Mouse (Mus musculus): ENCODE results near the gene Klhl30. TPM values are rescaled to one million over a fixed set of nuclear protein-coding genes. Genes with fewer than 3 reads are reported as not detected.

Gene Klhl30
- polyA plus RNA-seq, 1 experiment from 2014 or later = 0.10 TPM

DNA sequence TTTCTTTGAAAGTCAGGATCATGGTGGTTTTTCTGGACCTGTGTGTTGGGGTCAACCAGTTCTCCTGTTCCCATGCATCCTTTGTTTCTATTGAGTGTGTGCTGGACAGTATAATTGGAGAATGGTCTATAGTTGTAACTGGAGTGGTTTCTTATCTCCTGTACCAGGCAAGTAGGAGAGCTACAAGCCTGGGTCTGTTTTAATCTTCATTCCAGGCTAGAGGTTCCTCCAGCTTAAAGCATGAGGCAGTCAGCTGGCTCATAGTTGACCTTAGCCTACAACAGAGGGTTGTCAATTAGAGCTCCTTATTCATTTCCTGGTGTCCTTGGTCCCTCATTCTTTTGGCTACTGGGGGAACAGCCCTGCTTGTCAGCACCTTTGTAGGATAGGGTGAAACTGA lies 17.2 kb upstream of the Klhl30 start:
- H3K9ac ChIP-seq = no peak overlapping the region
- H3K27ac ChIP-seq = no peak overlapping the region
- 0 out of 2 replicates have a peak, but pooled peaks cover 10% of the 10 kb centered on the region for H3K27me3 ChIP-seq
- H3K4me3 ChIP-seq (replicated peaks) = no peak overlapping the region
- H3K9me3 ChIP-seq = no peaks in the 10 kb centered on the region
- ATAC-seq (ENCODE audit: low FRiP score) = no peak
- H3K4me2 ChIP-seq = no peak overlapping the region
- H3K36me3 ChIP-seq (replicated peaks) = no peaks in the 10 kb centered on the region
- H3K4me1 ChIP-seq = no peaks in the 10 kb centered on the region

DNA sequence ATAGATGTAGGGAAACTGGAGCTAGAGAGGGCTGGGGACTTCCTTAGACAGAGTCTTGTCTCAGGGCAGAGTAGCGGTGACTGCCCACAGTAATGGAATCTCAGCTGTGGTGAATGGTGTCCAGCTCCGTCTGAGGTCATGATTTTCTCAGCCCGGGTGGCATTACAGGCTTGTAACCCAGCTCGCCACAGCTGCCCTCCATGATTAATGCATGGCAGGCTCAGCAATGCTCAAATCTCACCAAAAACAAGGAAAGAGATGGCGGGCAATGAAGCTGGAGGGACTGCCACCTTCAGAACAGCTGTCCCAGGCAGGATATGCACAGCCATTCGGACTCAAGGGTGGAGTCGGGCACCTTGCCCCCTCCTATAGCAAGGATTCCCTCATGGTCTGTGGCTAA lies 13.5 kb upstream of the Klhl30 start:
- Histone ChIP-seq H3K4me2 (no peak overlapping the region), H3K27me3 (peaks cover 25% of the 10 kb centered on the region), H3K9ac (no peak overlapping the region), H3K27ac (no peak overlapping the region), H3K4me1 (no peaks in the 10 kb centered on the region), H3K9me3 (no peaks in the 10 kb centered on the region), H3K36me3 (replicated peaks) (no peaks in the 10 kb centered on the region), H3K4me3 (replicated peaks) (no peak overlapping the region)
- 94% methylated on average over 7 of the region's 7 CpGs for WGBS
- ATAC-seq (ENCODE audit: low FRiP score) = no peak

DNA sequence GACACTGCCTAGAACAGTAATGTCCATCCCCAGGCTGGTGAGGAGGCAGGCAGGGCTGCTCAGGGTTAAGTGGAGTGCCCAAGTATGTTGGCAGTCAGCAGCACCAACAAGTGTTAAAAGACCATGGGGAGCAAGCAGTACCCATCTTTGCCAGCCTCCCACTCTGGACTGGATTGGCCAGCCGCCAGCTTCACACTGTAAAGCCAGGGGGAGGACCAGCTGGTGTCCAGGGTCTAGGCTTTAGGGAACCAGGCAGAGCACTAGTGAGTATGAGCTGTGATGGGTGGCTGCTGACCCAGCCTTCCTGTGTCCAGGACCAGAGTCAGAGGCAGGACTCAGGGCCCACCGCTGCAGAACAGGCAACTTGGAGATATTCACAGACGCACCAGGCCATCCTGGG lies 6.8 kb upstream of the Klhl30 start:
- ATAC-seq (ENCODE audit: low FRiP score) = no peak
- H3K36me3 ChIP-seq (replicated peaks) = no peaks in the 10 kb centered on the region
- 80% methylated on average over 3 of the region's 3 CpGs for WGBS
- H3K27me3 ChIP-seq = peaks cover 65% of the 10 kb centered on the region
- no peak overlapping the region for H3K4me2 ChIP-seq
- no peak overlapping the region for H3K4me3 ChIP-seq (replicated peaks)
- peaks cover 13% of the 10 kb centered on the region for H3K4me1 ChIP-seq
- H3K27ac ChIP-seq = no peak overlapping the region
- H3K9me3 ChIP-seq = no peaks in the 10 kb centered on the region
- no peak overlapping the region for H3K9ac ChIP-seq

DNA sequence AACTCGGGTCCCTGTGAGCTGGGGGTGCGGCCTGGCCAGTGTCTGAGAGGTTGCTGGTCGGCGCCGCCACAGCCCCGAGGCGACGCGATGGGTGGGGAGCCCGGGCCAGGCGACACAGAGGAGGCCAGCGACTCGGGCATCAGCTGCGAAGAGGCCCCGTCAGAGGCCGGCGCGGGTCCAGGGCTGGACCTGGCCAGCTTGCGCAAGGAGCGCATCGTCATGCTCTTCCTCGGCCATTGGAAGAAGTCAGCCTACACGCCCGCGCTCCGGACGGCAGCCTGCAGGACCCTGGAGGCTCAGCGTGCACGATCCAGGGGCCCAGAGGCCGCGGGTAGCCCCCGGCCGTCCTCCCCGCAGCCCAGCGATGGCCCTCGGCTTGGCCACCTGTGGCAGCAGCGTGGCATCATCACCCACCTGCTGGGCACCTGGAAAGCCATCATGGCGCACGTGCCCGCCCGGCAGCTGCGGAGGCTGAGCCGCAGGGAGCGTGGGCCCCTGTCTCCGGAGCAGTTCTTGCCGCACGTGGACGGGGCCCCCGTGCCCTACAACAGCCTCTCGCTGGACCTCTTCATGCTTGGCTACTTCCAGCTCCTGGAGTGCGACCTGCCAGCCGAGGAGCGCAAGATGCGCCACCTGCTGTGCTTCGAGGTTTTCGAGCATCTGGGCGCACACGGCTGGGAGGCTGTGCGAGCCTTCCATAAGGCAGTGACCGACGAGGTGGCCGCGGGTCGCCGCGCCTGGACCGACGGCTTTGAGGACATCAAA lies 5.7 kb upstream of the Klhl30 start:
- Histone ChIP-seq H3K27ac (no peak overlapping the region), H3K4me2 (peak overlapping the region; percentile 41), H3K36me3 (replicated peaks) (no peaks in the 10 kb centered on the region), H3K9ac (no peak overlapping the region), H3K4me3 (replicated peaks) (peak overlapping the region; percentile 27), H3K4me1 (peaks cover 13% of the 10 kb centered on the region), H3K9me3 (no peaks in the 10 kb centered on the region), H3K27me3 (peaks cover 65% of the 10 kb centered on the region)
- 4% methylated on average over 68 of the region's 68 CpGs for WGBS
- no peak for ATAC-seq (ENCODE audit: low FRiP score)

DNA sequence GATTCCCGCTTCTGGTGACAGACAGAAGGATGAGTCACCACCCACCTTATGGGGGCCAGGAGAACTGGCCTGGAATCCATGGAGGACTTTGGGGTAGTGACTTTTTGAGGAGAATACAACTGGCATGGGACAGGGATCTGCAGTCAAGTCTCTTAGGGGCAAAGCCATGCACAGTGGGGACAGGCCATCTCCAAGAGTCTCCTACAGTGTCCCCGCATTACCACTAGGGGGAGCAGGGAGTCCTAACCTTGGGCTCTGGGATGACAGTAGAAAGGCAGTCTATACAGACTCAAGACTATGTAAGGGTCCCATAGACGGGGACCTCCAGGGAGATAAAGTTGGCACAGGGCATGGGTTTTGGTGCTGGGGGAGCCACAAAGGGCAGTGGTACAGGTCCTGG lies 3.9 kb upstream of the Klhl30 start:
- H3K4me3 ChIP-seq (replicated peaks) = no peak overlapping the region
- no peaks in the 10 kb centered on the region for H3K9me3 ChIP-seq
- H3K27ac ChIP-seq = no peak overlapping the region
- peak; percentile 77; the same call in 1 of the 2 replicates for ATAC-seq (ENCODE audit: low FRiP score)
- no peak overlapping the region for H3K9ac ChIP-seq
- H3K27me3 ChIP-seq = peaks cover 55% of the 10 kb centered on the region
- WGBS = 37% methylated on average over 3 of the region's 3 CpGs
- H3K36me3 ChIP-seq (replicated peaks) = no peaks in the 10 kb centered on the region
- H3K4me1 ChIP-seq = peaks cover 15% of the 10 kb centered on the region
- no peak overlapping the region for H3K4me2 ChIP-seq

DNA sequence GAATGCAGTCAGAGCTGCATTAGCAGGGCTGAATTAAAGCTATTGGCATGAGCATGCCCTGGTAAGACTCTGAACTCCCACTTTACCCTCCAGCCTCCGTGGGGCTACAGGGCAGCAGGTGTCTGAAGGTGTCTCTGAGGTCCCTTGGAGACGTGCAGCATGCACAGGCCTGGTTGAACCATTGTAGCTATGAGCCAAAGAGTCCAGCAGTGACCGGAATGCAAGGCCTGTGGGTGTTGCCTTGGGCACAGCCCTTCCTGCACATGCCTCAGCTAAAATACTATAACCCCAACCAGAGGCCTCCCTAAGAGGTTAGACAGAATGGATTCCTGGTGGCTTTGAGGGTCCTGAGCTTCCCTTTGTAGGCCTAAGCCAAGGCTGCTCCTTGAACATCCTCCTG lies 433 bp downstream of the Klhl30 start:
- WGBS = 75% methylated on average over 3 of the region's 3 CpGs

DNA sequence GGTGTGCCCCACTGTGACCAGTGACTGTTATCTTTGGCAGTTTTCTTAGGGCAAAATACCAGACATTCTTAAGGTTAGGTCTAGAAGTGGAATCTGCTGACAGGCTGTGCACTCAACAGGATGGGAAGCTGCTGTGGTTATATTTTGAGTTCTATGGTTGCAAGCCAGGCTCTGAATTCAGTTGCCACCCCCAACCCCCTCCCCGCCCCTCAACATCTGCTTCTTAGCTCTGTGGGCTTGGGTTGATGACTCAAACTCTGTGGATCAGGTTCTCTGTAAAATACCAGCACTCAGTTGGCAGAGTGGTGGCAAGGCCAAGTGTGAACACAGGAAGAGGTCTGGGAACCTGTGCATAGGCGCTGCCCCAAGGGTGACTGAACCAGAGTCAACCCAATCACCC lies 1.5 kb downstream of the Klhl30 start:
- Histone ChIP-seq H3K4me3 (replicated peaks) (no peak overlapping the region), H3K4me2 (no peak overlapping the region), H3K4me1 (peaks cover 2% of the 10 kb centered on the region; the same call in 1 of the 2 replicates), H3K27ac (no peak overlapping the region), H3K27me3 (0 out of 2 replicates have a peak, but pooled peaks cover 4% of the 10 kb centered on the region), H3K36me3 (replicated peaks) (no peaks in the 10 kb centered on the region), H3K9me3 (no peaks in the 10 kb centered on the region), H3K9ac (no peak overlapping the region)
- WGBS = 85% methylated on average over 2 of the region's 2 CpGs
- ATAC-seq (ENCODE audit: low FRiP score) = no peak

More for the DNA sequence above, 433 bp downstream of the Klhl30 start:
- H3K27me3 ChIP-seq = peaks cover 12% of the 10 kb centered on the region
- no peak overlapping the region for H3K4me3 ChIP-seq (replicated peaks)
- H3K9ac ChIP-seq = no peak overlapping the region
- no peak overlapping the region for H3K4me2 ChIP-seq
- no peaks in the 10 kb centered on the region for H3K36me3 ChIP-seq (replicated peaks)
- no peak overlapping the region for H3K27ac ChIP-seq
- H3K4me1 ChIP-seq = peaks cover 2% of the 10 kb centered on the region; the same call in 1 of the 2 replicates
- ATAC-seq (ENCODE audit: low FRiP score) = no peak
- no peaks in the 10 kb centered on the region for H3K9me3 ChIP-seq

DNA sequence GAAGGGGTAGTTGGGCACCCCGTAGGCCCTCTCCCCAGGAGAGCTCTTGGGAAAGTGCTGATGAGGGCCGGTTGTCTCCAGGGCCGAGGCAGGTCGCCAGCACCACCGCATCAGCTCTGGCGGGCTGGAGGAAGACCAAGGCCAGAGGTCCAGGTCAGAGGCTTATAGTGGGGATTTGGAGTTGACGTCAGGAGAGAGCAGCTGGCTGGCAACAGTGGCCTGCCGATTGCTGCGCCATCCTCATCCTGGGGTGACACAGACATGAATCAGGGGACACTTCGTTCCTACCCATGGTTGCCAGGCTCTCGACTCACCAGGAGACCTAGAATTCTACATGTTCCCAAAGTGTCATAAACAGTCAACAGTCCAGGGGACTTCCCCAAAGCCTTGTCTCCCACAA lies 5.3 kb downstream of the Klhl30 start:
- no peaks in the 10 kb centered on the region for H3K9me3 ChIP-seq
- no peak overlapping the region for H3K9ac ChIP-seq
- no peak overlapping the region for H3K27ac ChIP-seq
- WGBS = 90% methylated on average over 11 of the region's 11 CpGs
- no peak overlapping the region for H3K4me3 ChIP-seq (replicated peaks)
- peaks cover 2% of the 10 kb centered on the region; the same call in 1 of the 2 replicates for H3K4me1 ChIP-seq
- H3K4me2 ChIP-seq = no peak overlapping the region
- H3K27me3 ChIP-seq = no peaks in the 10 kb centered on the region
- ATAC-seq (ENCODE audit: low FRiP score) = no peak
- H3K36me3 ChIP-seq (replicated peaks) = no peaks in the 10 kb centered on the region

DNA sequence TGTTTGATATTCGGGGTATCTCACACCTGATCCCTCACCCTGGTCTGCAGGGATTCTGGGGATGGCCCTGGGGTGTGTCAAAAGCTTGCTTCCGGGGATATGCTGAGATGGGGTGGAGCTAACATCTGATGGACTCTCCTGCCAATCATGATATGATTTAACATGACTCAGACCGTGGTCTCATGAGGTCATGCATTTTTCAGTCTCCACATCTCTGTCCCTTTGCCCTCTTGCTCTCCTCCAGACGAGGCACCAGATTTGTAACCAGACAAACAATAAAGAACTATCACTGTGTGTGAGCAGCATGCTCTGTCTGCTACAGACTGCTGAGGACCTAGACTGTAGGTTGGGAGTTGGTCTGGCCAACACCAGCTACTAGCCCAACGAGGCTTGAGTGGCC lies 11.3 kb downstream of the Klhl30 start:
- WGBS = 77% methylated on average over 5 of the region's 5 CpGs
- no peak for ATAC-seq (ENCODE audit: low FRiP score)

DNA sequence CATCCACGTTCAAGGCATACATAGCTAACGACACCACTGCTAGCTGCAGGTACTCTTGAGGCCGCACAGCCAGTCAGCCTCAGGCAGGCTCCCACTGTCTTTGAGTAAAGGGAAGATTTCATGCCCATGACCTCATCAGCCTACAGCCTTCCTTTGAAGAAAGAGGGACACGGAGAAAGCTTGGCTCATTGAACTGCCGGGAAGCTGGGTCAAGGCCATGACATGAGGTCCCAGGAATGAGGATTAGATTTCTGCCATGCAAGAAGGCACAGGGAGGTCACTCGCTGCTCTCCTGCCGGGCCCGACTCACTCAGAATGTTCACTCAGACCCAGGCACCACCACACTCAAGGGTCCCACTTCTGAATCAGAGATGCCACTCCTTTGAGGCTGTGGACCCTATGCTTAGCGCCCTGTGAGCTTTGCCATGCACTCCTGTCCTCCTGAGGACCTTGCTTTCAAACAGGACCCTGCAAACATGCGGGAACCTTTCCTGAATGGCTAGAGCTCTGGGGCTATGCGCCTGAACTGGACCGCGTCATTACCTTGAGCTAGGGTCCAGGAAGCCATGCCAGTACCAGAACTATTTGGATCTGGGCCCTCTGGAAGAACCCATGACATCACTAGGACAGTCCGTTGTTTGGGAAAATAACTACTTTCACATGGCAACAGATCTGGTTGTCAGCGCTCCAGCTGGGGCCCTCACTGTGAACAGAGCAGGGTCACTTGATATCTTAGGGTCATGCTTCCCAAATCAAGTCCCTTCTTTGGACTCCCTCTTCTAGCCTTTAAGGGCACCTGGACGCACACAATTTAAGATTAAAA lies 14.2 kb downstream of the Klhl30 start:
- H3K9me3 ChIP-seq = no peaks in the 10 kb centered on the region
- no peak for ATAC-seq (ENCODE audit: low FRiP score)
- no peak overlapping the region for H3K27ac ChIP-seq
- H3K9ac ChIP-seq = no peak overlapping the region
- WGBS = 91% methylated on average over 16 of the region's 16 CpGs
- H3K4me3 ChIP-seq (replicated peaks) = no peak overlapping the region
- peaks cover 12% of the 10 kb centered on the region for H3K4me1 ChIP-seq
- H3K27me3 ChIP-seq = peaks cover 25% of the 10 kb centered on the region
- H3K36me3 ChIP-seq (replicated peaks) = peaks cover 4% of the 10 kb centered on the region
- no peak overlapping the region for H3K4me2 ChIP-seq

More for the DNA sequence above, 11.3 kb downstream of the Klhl30 start:
- Histone ChIP-seq H3K9me3 (no peaks in the 10 kb centered on the region), H3K27ac (no peak overlapping the region), H3K4me1 (peaks cover 12% of the 10 kb centered on the region), H3K9ac (no peak overlapping the region), H3K36me3 (replicated peaks) (no peaks in the 10 kb centered on the region), H3K4me2 (no peak overlapping the region), H3K27me3 (peaks cover 20% of the 10 kb centered on the region), H3K4me3 (replicated peaks) (no peak overlapping the region)

DNA sequence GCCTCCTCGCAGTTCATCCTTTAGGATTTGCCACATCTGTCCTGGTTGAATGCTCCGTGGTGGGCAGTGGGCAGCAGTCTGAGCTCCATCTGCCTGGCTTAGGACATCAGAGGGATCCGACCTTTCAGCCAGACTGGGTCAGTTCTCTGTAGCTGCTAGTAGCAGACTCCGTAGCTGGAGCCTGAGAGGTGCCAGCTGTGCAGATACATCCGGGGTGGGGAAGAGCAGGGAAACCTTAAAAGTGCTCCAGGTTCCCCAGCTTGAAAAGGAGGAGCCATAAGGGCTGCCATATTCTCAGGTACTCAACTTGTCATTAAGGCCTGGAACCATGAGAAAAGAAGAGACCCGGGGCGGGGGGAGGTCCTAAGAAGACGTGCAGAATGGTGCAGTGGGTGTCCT lies 15.0 kb downstream of the Klhl30 start:
- WGBS = 24% methylated on average over 8 of the region's 8 CpGs
- Histone ChIP-seq H3K9ac (no peak overlapping the region), H3K4me1 (peaks cover 12% of the 10 kb centered on the region), H3K27me3 (peaks cover 25% of the 10 kb centered on the region), H3K36me3 (replicated peaks) (peaks cover 11% of the 10 kb centered on the region), H3K4me2 (peak overlapping the region; percentile 88), H3K4me3 (replicated peaks) (peak overlapping the region; percentile 45; the same call in 1 of the 2 replicates), H3K27ac (no peak overlapping the region), H3K9me3 (no peaks in the 10 kb centered on the region)
- ATAC-seq (ENCODE audit: low FRiP score) = peak; percentile 7; the same call in 1 of the 2 replicates

DNA sequence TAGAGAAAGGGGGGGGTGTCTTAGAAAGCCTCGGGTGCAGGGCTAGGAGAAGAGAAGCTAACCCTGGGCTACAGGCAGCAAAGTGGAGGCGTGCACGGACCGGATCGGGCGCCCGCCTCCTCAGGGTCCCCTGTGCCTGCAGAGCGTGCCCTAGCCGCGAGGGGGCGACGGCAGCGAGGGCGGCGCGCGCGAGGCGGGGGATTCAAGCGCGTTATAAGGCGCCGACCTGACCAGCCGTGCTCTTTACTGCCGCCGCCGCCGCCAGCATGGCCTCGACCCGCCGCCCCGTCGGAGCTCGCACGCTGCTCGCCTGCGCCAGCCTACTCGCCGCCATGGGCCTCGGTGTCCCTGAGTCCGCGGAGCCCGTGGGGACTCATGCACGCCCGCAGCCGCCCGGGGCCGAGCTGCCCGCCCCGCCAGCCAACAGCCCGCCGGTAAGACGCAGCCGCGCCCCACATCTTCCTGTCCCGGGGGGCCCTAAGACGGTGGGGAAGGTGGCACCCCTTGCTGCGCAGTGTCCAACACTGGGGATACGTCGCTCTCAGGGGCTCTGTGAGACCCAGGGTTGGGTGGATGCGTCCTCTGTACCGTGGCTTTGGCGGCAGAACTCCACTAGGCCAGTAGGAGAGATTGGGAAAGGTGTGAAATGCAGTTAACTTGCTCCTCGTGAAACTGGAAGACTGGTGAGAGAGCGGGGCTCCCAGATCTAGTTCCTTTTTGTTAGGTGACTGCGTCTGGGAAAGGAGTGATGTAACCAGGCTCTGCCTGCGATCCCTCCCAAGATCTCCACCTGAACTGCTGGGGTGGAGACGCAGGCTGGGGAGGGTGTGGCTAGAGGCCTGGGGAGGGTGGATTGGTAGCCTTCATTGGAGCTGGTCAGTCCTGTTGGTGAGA lies 15.6 kb downstream of the Klhl30 start, which contains the start of gene Erfe:
Erfe (plus strand) TSS at position 216 of the 894 bp plus-strand sequence.
- Histone ChIP-seq H3K4me1 (peaks cover 12% of the 10 kb centered on the region), H3K4me2 (peak within 1 kb of the TSS; percentile 88), H3K36me3 (replicated peaks) (peaks cover 18% of the 10 kb centered on the region), H3K9ac (peak within 1 kb of the TSS; percentile 63), H3K9me3 (no peaks in the 10 kb centered on the region), H3K4me3 (replicated peaks) (peak within 1 kb of the TSS; percentile 45), H3K27me3 (peaks cover 25% of the 10 kb centered on the region), H3K27ac (no peak within 1 kb of the TSS)
- WGBS = 1% methylated on average over 63 of the region's 68 CpGs
- ATAC-seq (ENCODE audit: low FRiP score) = peak; percentile 45
